Mouse (Mus musculus): ENCODE measurements around the gene Pdzrn3. TPM values are rescaled to one million over a fixed set of nuclear protein-coding genes. Genes with fewer than 3 reads are reported as not detected.

The Pdzrn3 gene
- polyA plus RNA-seq, 1 experiment from 2014 or later: 10.8 TPM

DNA sequence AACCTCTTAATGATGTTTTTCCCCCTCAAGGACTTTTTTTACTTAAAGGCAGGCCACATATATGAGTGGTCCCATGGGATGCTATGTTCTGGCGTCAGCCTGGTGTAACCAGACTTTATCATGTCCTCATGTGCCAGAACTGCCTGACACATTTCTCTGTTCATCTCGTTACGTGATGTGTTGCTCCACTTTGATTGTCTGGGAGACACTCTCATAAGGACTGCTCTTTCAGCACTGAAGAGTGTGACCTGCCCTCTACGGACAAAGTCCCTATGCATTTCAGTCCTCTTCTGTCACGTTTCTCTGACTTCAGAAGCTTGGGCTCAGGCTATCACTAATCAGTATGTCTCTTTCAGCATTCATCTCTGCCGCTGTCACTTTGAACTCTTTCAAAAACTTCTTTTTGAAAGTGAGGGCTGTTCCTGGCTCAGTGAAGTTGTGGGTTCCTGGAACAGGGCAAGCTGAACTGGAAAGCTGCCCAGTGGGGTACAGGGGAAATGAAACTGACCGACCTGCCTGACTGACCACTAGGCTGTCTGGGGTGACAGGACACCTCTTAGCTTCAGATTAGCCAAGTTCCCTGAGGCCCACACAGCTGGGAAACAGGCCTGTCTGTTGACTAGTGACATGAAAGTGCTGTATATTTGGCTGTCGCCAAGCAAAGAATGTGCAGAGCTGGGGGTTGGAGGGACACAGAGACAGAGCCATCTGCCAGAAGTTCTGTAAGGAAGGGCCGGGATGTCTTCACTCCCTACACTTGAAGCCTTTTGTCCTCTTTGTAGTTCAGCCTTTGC lies 10.7 kb downstream of the Pdzrn3 start:
- no peaks in the 10 kb centered on the region for H3K9me3 ChIP-seq
- no peak overlapping the region for H3K4me2 ChIP-seq
- WGBS: 56% methylated on average over 9 of the region's 9 CpGs
- no peak for ATAC-seq (ENCODE audit: insufficient number of reproducible peaks, insufficient read depth, low FRiP score, low TSS enrichment, low read depth)
- H3K9ac ChIP-seq (replicated peaks): no peak overlapping the region
- H3K27me3 ChIP-seq: no peaks in the 10 kb centered on the region
- H3K36me3 ChIP-seq: peaks cover under 1% of the 10 kb centered on the region; the same call in 1 of the 2 replicates
- no peak overlapping the region for H3K4me3 ChIP-seq (replicated peaks)
- H3K27ac ChIP-seq: no peak overlapping the region
- peaks cover 63% of the 10 kb centered on the region for H3K4me1 ChIP-seq (replicated peaks)

DNA sequence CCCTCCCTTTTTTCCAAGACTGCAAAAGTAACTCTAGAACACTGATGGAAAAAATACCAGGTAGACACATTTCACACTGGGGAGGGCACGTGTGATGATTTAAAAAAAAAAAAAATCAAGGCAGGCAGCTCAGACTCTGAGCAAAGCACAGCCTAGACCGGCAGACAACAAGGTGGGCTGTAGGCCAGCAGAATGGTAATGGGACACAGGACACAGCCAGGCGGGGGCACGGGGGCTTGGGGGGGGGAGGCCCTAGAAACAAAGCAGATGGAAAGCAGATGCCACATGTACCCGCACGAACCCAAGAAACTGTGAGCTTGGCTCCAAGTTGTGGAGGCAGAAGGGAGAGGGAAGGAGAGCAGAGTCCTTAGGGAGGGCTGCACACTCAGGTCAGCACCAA lies 11.9 kb downstream of the Pdzrn3 start:
- ATAC-seq (ENCODE audit: insufficient number of reproducible peaks, insufficient read depth, low FRiP score, low TSS enrichment, low read depth): no peak
- Histone ChIP-seq H3K4me3 (replicated peaks) (no peak overlapping the region), H3K27ac (no peak overlapping the region), H3K9ac (replicated peaks) (no peak overlapping the region; the same call in 1 of the 2 replicates), H3K9me3 (no peaks in the 10 kb centered on the region), H3K4me1 (replicated peaks) (peaks cover 59% of the 10 kb centered on the region), H3K27me3 (no peaks in the 10 kb centered on the region), H3K36me3 (peaks cover 12% of the 10 kb centered on the region), H3K4me2 (no peak overlapping the region)
- WGBS: 31% methylated on average over 6 of the region's 6 CpGs

DNA sequence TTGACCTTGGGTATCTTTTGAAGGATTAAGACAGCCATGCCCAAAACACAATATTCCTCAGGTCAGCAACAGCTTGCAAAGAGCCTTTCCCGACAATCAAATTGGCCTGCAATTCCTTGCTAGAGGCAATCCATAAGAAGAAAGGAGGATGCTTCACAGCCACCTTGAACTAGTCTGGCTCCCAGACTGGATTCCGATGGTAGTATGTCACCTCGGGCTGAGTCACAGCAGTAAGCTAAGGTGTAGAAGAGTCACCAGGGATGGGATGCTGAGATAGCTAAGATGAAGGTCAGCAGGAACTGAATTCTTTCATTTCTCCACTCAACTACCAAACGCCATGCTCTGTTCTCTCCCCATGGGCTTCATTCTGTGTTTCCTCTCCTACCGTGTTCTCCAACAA lies 13.8 kb downstream of the Pdzrn3 start:
- 83% methylated on average over 5 of the region's 5 CpGs for WGBS
- H3K27ac ChIP-seq: no peak overlapping the region

DNA sequence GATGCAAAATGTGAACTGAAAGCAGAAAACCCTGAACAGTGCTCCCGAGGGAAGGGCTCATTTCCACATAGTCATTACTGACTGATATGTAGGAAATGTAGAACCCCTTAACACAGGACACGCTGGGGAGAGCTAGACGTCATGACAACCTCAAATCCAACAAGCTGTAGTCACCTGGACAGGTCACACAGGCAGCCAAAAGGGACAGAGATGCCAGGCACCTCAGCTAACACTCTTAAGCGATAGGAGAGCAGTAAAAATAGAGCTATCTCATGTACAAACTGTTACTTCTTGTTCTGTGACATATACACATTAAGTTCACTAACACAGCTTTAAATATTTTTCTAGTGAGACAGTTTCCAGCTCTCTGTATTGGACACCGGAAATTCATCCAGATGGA lies 15.0 kb downstream of the Pdzrn3 start:
- H3K27ac ChIP-seq: no peak overlapping the region
- H3K4me2 ChIP-seq: no peak overlapping the region
- ATAC-seq (ENCODE audit: insufficient number of reproducible peaks, insufficient read depth, low FRiP score, low TSS enrichment, low read depth): no peak
- no peaks in the 10 kb centered on the region for H3K9me3 ChIP-seq
- H3K9ac ChIP-seq (replicated peaks): no peak overlapping the region
- peaks cover 12% of the 10 kb centered on the region for H3K36me3 ChIP-seq
- peaks cover 50% of the 10 kb centered on the region for H3K4me1 ChIP-seq (replicated peaks)
- no peaks in the 10 kb centered on the region; the same call in 1 of the 2 replicates for H3K27me3 ChIP-seq
- WGBS: 79% methylated on average over 5 of the region's 5 CpGs
- H3K4me3 ChIP-seq (replicated peaks): no peak overlapping the region

More for the DNA sequence above, 13.8 kb downstream of the Pdzrn3 start:
- Histone ChIP-seq H3K9me3 (no peaks in the 10 kb centered on the region), H3K4me1 (replicated peaks) (peaks cover 61% of the 10 kb centered on the region), H3K4me3 (replicated peaks) (no peak overlapping the region), H3K4me2 (no peak overlapping the region), H3K27me3 (no peaks in the 10 kb centered on the region; the same call in 1 of the 2 replicates), H3K36me3 (peaks cover 12% of the 10 kb centered on the region), H3K9ac (replicated peaks) (no peak overlapping the region)
- ATAC-seq (ENCODE audit: insufficient number of reproducible peaks, insufficient read depth, low FRiP score, low TSS enrichment, low read depth): no peak

DNA sequence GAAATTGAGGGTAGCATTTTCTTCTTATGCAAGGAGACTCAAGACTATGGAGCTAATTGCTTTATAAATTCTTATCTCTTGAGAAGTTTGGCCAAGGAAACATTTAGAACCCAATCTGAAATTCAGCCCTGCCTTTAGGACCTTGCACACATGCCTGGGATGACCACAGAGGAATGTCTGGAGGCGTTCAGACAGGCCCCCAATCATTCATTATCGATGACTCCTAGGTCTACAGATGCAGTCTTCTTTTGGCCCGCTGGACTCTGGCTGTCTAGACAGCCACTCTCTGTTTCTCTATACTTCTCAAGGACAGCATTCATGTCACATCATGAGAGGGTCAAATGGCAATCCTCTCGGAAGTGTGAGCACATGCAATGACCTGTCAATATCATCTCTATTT lies 15.4 kb downstream of the Pdzrn3 start:
- no peaks in the 10 kb centered on the region; the same call in 1 of the 2 replicates for H3K27me3 ChIP-seq
- peaks cover 12% of the 10 kb centered on the region for H3K36me3 ChIP-seq
- H3K9ac ChIP-seq (replicated peaks): no peak overlapping the region
- 63% methylated on average over 4 of the region's 4 CpGs for WGBS
- H3K4me2 ChIP-seq: no peak overlapping the region
- ATAC-seq (ENCODE audit: insufficient number of reproducible peaks, insufficient read depth, low FRiP score, low TSS enrichment, low read depth): no peak
- H3K4me3 ChIP-seq (replicated peaks): no peak overlapping the region
- H3K27ac ChIP-seq: no peak overlapping the region
- H3K4me1 ChIP-seq (replicated peaks): peaks cover 46% of the 10 kb centered on the region
- H3K9me3 ChIP-seq: no peaks in the 10 kb centered on the region

DNA sequence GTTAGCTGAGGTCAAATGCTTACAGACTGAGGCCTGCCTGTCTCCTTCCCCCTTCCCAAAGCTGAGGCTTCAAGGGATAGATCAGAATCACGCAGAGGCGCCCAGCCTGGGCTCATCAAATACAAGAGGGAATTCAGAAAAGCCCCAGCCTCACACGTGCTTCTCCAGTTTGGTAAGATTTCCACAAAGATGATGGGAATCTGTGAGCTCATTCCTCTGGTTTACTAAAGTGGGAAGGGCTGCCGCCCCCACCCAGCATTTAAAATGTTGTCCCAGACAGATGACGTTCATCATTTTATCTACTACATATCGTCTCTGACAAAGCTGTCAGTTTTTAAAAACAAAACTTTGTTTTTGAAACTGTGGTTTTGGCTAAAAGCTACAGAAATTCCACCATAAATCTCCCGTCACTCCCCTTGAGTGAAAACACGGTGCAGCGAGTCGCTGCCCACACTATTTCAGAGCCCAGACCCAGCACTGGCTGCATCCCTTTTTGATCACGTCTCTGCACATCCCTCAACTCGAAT lies 17.4 kb downstream of the Pdzrn3 start:
- ATAC-seq (ENCODE audit: insufficient number of reproducible peaks, insufficient read depth, low FRiP score, low TSS enrichment, low read depth): no peak
- H3K9ac ChIP-seq (replicated peaks): no peak overlapping the region
- H3K36me3 ChIP-seq: peaks cover 12% of the 10 kb centered on the region
- H3K27me3 ChIP-seq: no peaks in the 10 kb centered on the region; the same call in 1 of the 2 replicates
- H3K9me3 ChIP-seq: no peaks in the 10 kb centered on the region
- no peak overlapping the region for H3K4me3 ChIP-seq (replicated peaks)
- WGBS: 55% methylated on average over 12 of the region's 12 CpGs
- H3K4me2 ChIP-seq: no peak overlapping the region
- H3K4me1 ChIP-seq (replicated peaks): peaks cover 31% of the 10 kb centered on the region
- H3K27ac ChIP-seq: no peak overlapping the region

DNA sequence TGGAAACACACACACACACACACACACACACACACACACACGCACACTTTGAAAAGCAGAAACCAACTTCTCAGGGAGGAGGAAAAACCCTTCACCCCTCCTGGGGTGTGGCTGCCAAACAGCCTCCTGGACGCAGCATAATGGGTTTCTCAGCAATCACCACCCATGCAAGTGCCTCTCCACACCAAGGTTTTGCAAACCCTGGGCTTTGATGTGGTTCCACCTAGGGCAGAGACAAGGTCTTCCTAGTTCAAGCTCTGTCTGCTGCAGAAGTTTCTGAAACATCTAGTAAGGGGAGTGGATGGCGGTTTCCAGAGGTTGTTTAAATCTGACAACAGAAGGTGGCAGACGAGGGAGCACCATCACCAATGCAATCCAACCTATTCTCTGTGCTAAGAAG lies 18.1 kb downstream of the Pdzrn3 start:
- WGBS: 63% methylated on average over 4 of the region's 4 CpGs
- no peak for ATAC-seq (ENCODE audit: insufficient number of reproducible peaks, insufficient read depth, low FRiP score, low TSS enrichment, low read depth)
- H3K4me2 ChIP-seq: no peak overlapping the region
- H3K4me1 ChIP-seq (replicated peaks): peaks cover 33% of the 10 kb centered on the region
- no peaks in the 10 kb centered on the region for H3K9me3 ChIP-seq
- H3K27ac ChIP-seq: no peak overlapping the region
- no peaks in the 10 kb centered on the region; the same call in 1 of the 2 replicates for H3K27me3 ChIP-seq
- no peak overlapping the region for H3K9ac ChIP-seq (replicated peaks)
- H3K4me3 ChIP-seq (replicated peaks): no peak overlapping the region
- peaks cover 12% of the 10 kb centered on the region for H3K36me3 ChIP-seq

DNA sequence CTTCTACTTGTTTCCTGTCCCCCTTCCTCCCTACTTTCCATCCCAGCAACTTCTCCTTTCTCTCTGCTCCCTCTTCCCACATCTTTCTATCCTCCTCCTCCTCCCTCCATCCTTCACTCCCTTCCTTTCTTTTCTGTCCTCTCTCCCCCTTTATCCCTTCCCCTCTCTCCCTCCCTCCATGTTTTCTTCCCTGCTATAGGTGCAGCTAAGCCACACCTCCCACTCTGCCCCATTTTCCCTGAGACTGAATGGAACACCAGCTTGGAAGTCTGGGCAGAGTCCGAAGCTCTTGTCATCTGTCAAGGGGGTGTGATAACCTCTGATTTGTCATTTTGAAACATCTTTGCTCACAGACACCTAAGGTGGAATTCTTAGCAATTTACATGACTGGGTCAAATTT lies 22.8 kb downstream of the Pdzrn3 start:
- no peak for ATAC-seq (ENCODE audit: insufficient number of reproducible peaks, insufficient read depth, low FRiP score, low TSS enrichment, low read depth)

DNA sequence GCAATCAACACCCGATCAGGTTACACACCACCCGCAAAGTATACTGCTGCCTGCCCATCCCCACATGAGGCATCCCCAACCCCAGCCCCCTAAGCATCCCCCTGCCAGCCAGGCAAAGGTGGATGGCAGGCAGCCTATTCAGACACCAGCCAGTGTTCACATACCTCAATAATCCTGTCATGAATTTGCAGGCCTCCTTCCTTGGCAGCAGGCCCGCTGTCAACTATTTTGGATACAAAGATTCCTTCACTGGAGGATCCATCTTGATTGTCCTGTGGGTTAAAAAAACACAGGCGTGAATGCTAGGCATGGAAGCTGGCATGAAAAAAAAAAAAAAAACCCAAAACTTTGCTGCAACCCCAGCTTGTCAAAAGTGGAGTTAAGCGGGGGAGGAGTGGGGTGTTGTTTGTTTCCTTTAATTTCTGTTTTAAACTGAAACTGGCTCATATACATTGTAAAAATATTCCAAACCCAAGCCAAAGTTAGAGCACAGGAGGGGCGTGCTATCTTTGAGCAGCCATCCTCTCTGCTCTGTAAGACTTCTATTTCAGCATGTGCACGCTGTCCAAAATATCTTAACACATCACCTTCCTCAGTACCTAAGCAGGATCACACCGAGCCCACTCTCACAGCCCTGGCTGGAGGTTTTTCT lies 23.3 kb downstream of the Pdzrn3 start:
- no peak for ATAC-seq (ENCODE audit: insufficient number of reproducible peaks, insufficient read depth, low FRiP score, low TSS enrichment, low read depth)
- no peak overlapping the region for H3K4me3 ChIP-seq (replicated peaks)
- no peaks in the 10 kb centered on the region for H3K9me3 ChIP-seq
- no peaks in the 10 kb centered on the region; the same call in 1 of the 2 replicates for H3K36me3 ChIP-seq
- no peak overlapping the region for H3K9ac ChIP-seq (replicated peaks)
- 0 out of 2 replicates have a peak, but pooled peaks cover 3% of the 10 kb centered on the region for H3K27me3 ChIP-seq
- no peak overlapping the region for H3K4me2 ChIP-seq
- H3K4me1 ChIP-seq (replicated peaks): peaks cover 31% of the 10 kb centered on the region
- WGBS: 45% methylated on average over 8 of the region's 8 CpGs
- no peak overlapping the region for H3K27ac ChIP-seq

More for the DNA sequence above, 22.8 kb downstream of the Pdzrn3 start:
- H3K36me3 ChIP-seq: no peaks in the 10 kb centered on the region; the same call in 1 of the 2 replicates
- peaks cover 35% of the 10 kb centered on the region for H3K4me1 ChIP-seq (replicated peaks)
- no peak overlapping the region for H3K4me3 ChIP-seq (replicated peaks)
- H3K27ac ChIP-seq: no peak overlapping the region
- no peak overlapping the region for H3K4me2 ChIP-seq
- no peaks in the 10 kb centered on the region for H3K9me3 ChIP-seq
- no peak overlapping the region for H3K9ac ChIP-seq (replicated peaks)
- 0 out of 2 replicates have a peak, but pooled peaks cover 3% of the 10 kb centered on the region for H3K27me3 ChIP-seq
- WGBS: 44% methylated on average over 1 of the region's 1 CpGs

DNA sequence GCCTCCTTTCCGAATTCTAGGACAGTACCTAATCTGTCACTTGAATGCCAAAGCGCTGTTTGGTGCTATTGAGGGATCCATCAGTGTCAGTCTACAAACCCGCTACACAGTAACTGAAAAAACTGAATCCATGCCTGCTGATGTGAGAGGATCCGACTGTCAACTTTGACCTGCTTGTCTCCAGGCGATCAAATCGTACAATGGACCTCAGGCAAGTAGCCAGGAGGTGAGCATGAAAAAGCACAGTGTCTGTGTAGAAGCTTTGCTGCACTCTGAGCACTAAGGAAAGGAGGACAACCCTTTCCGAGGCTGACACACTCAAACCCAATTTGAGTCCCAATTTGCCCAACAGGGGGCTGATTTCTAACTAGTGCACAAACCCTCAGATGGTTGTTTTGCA lies 24.0 kb downstream of the Pdzrn3 start:
- Histone ChIP-seq H3K9me3 (no peaks in the 10 kb centered on the region), H3K27me3 (0 out of 2 replicates have a peak, but pooled peaks cover 3% of the 10 kb centered on the region), H3K4me1 (replicated peaks) (peaks cover 31% of the 10 kb centered on the region), H3K4me2 (no peak overlapping the region), H3K27ac (no peak overlapping the region), H3K9ac (replicated peaks) (no peak overlapping the region), H3K36me3 (no peaks in the 10 kb centered on the region; the same call in 1 of the 2 replicates), H3K4me3 (replicated peaks) (no peak overlapping the region)
- ATAC-seq (ENCODE audit: insufficient number of reproducible peaks, insufficient read depth, low FRiP score, low TSS enrichment, low read depth): no peak
- WGBS: 57% methylated on average over 7 of the region's 7 CpGs

DNA sequence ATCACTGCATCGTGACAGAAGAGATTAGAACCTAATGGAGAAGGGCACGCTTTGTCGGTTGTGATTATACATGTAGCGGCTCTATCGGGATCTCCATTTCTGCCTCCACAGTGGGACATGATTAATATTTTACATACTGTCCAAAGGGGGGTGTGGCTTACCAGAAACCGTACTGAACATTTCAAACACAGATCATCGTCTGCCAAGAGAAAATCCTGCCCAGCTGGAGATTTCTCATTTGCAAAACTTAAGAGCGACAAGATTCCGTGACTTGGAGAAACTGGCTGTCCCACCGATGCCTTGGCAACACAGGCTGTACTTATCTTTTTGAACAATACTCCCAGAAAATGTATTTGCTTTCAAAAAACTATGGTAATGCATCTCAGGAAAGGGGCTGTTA lies 25.1 kb downstream of the Pdzrn3 start:
- peaks cover 31% of the 10 kb centered on the region for H3K4me1 ChIP-seq (replicated peaks)
- H3K27me3 ChIP-seq: 0 out of 2 replicates have a peak, but pooled peaks cover 3% of the 10 kb centered on the region
- no peak for ATAC-seq (ENCODE audit: insufficient number of reproducible peaks, insufficient read depth, low FRiP score, low TSS enrichment, low read depth)
- no peak overlapping the region for H3K4me3 ChIP-seq (replicated peaks)
- H3K4me2 ChIP-seq: no peak overlapping the region
- no peak overlapping the region for H3K27ac ChIP-seq
- H3K9ac ChIP-seq (replicated peaks): no peak overlapping the region
- 90% methylated on average over 10 of the region's 10 CpGs for WGBS
- no peaks in the 10 kb centered on the region; the same call in 1 of the 2 replicates for H3K36me3 ChIP-seq
- H3K9me3 ChIP-seq: no peaks in the 10 kb centered on the region

All from limb, embryonic 12.5 days (tissue).